Mouse (Mus musculus) forebrain, embryonic 11.5 days (tissue): ENCODE measurements around the gene Mad1l1. TPM values are rescaled to one million over a fixed set of nuclear protein-coding genes. Genes with fewer than 3 reads are reported as not detected.
A peak's percentile ranks its signal among the peaks of the same experiment; 100 is the strongest.

Source experiments
- ATAC-seq: fragments of 200-750 bp; cut with Nextera tagmentation; replicated peaks from 2 replicates; pipeline ENCODE4 v1.8.0; 2017; ENCODE audit warnings: moderate TSS enrichment; ENCODE audit not compliant: low FRiP score
- DNase-seq: peaks from one replicate; pipeline ENCODE4 v3.0.0-alpha.2; 2017; ENCODE audit warnings: low spot score
- H3K27ac ChIP-seq: fragments of 300-500 bp; sonication (generic); 2 replicates; pipeline ENCODE4 v1.5.1; 2014; ENCODE audit warnings: low read depth, low read length
- H3K27me3 ChIP-seq: fragments of 300-500 bp; sonication (generic); 2 replicates; pipeline ENCODE4 v1.6.1; 2014; ENCODE audit warnings: mild to moderate bottlenecking, low read length, mixed read lengths; ENCODE audit not compliant: control insufficient read depth, insufficient read depth
- H3K36me3 ChIP-seq: fragments of 300-500 bp; sonication (generic); 2 replicates; pipeline ENCODE4 v1.6.1; 2014; ENCODE audit warnings: mild to moderate bottlenecking, low read length, moderate library complexity, mixed read lengths; ENCODE audit not compliant: control insufficient read depth, insufficient read depth
- H3K4me1 ChIP-seq: fragments of 300-500 bp; sonication (generic); replicated peaks from 2 replicates; pipeline ENCODE4 v1.6.1; 2014; ENCODE audit warnings: low read length, mixed read lengths; ENCODE audit not compliant: control insufficient read depth, insufficient read depth
- H3K4me2 ChIP-seq: fragments of 300-500 bp; sonication (generic); 2 replicates; pipeline ENCODE4 v1.6.1; 2014; ENCODE audit warnings: low read depth, mild to moderate bottlenecking, low read length, moderate library complexity, mixed read lengths; ENCODE audit not compliant: severe bottlenecking
- H3K4me3 ChIP-seq: fragments of 300-500 bp; sonication (generic); 2 replicates; pipeline ENCODE4 v1.5.1; 2014; ENCODE audit warnings: low read depth, low read length
- H3K9ac ChIP-seq: fragments of 300-500 bp; sonication (generic); 2 replicates; pipeline ENCODE4 v1.6.1; 2014; ENCODE audit warnings: low read length
- H3K9me3 ChIP-seq: fragments of 300-500 bp; sonication (generic); 2 replicates; pipeline ENCODE4 v1.6.1; 2016; ENCODE audit warnings: low read length, mixed read lengths; ENCODE audit not compliant: control insufficient read depth
- WGBS: fragments of 180-500 bp; shearing (Covaris S2); extraction: QIAGEN DNeasy Blood & Tissue Kit; methylation state at CpG from one replicate; pipeline ENCODE4 v1.1.7; 2014; 5-methylcytosine and 5-hydroxymethylcytosine counted together
- polyA plus RNA-seq: library from polyadenylated mRNA; unstranded; fragments of >200 nt; fragmentation: Nextera tagmentation; extraction: Ambion mirVana; gene quantifications from 2 replicates; pipeline ENCODE4 v1.2.1, GENCODE M21; 2014

Mad1l1 gene
- polyA plus RNA-seq, 1 experiment from 2014 or later, result 52.7 TPM

DNA sequence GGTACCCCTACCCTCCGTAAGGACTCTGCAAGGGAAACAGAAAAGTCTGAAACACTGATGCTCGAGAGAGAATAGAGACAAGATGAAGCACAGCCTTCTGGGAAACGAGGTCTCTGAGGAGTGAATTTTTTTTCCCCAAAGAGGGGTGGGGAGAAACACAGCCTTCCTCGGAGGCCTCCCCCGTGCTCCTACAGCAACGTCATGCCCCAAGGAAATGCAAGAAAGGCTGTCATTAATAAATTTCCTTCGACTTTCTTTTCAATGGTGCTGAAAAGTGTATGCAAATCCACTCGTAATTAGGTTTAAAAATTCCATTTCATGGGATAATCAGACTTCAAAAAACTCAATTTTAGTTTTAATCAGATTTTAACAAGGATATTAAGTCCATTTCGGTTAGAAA, 41.1 kb downstream of the Mad1l1 start:
- Histone ChIP-seq H3K27me3 (no peaks in the 10 kb centered on the region), H3K4me2 (no peak overlapping the region), H3K9ac (no peak overlapping the region), H3K36me3 (no peaks in the 10 kb centered on the region), H3K4me3 (no peak overlapping the region), H3K4me1 (no peaks in the 10 kb centered on the region), H3K9me3 (no peaks in the 10 kb centered on the region), H3K27ac (no peak overlapping the region)
- 76% methylated on average over 9 of the region's 9 CpGs for WGBS
- no peak for DNase-seq
- ATAC-seq, result no peak

DNA sequence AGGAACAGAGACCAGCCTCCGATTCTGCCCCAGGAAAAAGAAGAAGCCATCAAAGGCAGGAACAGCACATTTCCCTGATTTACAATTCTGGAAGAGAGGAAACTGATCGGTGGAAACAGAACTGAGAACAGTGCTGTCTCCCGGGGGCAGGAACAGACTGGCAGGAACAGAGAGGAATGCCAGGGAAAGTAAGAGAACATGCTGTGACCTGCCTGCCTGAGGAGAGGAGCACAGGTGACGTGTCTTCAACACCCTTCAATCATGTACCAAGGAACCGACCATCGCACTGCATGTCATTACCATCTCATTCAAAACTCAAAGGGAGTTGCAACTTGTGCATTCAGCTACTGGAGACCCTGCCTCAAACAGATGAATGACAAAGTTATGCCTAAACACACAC, 44.6 kb downstream of the Mad1l1 start:
- 86% methylated on average over 6 of the region's 6 CpGs for WGBS
- H3K9me3 ChIP-seq, result no peaks in the 10 kb centered on the region
- no peak for DNase-seq
- no peaks in the 10 kb centered on the region for H3K4me1 ChIP-seq
- H3K27me3 ChIP-seq, result no peaks in the 10 kb centered on the region
- no peak overlapping the region for H3K4me2 ChIP-seq
- no peak overlapping the region for H3K4me3 ChIP-seq
- no peaks in the 10 kb centered on the region for H3K36me3 ChIP-seq
- H3K27ac ChIP-seq, result no peak overlapping the region
- no peak for ATAC-seq
- H3K9ac ChIP-seq, result no peak overlapping the region

DNA sequence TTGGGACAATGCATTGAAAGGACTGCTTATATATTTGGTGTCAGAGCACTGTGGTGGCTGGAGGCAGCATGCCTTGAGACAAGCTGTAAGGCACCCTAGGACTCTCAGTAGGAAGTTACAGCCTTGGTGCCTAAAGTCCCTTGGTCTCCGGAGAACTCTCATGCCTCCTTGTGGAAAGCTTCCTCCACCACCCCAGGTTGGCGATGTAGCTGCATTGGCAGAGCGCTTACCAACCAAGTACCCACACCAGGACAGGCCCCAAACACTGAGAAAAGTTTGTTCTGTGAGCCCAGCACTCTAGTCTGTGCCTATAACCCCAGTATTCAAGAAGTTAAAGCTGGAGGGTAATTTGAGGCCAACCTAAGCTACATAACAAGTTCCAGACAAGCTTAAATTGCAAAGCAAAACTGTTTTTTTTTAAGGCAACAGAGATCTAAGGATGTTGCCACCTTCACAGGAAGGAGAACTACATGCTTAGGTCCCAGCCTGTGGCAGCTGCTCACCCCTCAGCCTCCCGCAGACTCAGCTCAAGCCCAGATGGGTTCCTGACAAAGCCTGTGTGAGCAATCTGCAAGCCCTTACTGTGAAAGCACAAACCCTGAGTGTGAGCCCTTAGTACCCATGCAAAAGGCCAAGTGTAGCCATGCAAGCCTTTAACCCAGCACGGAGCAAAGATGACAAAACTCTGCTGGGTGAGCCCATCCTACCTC, 50.2 kb downstream of the Mad1l1 start:
- no peaks in the 10 kb centered on the region for H3K9me3 ChIP-seq
- no peak for ATAC-seq
- no peaks in the 10 kb centered on the region for H3K4me1 ChIP-seq
- no peaks in the 10 kb centered on the region for H3K27me3 ChIP-seq
- 93% methylated on average over 5 of the region's 5 CpGs for WGBS
- no peaks in the 10 kb centered on the region for H3K36me3 ChIP-seq
- no peak overlapping the region for H3K4me2 ChIP-seq
- H3K27ac ChIP-seq, result no peak overlapping the region
- H3K4me3 ChIP-seq, result no peak overlapping the region
- no peak overlapping the region for H3K9ac ChIP-seq
- DNase-seq, result no peak

DNA sequence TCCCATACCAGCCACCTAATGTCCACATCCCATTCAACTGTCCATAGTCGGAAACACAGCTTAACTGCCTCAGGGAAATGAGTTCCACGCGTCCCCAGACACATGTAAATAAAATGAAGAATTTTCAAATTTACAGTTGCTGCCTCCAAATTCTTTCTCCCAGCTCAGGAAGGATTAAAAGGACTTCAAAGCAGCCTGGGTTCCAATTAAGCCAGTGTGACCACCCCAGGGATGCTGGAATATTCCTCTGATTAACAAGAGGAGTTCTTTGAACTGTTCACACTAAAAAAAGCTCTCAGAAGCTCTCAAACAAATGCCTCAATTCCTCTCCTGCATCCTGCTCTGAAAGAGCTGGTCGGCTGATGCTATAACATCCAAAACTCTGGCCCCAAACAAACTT, 53.0 kb downstream of the Mad1l1 start:
- Histone ChIP-seq H3K36me3 (no peaks in the 10 kb centered on the region), H3K4me3 (no peak overlapping the region), H3K27ac (peak overlapping the region; percentile 12; the same call in 1 of the 2 replicates), H3K9ac (no peak overlapping the region), H3K9me3 (no peaks in the 10 kb centered on the region), H3K4me1 (peaks cover 19% of the 10 kb centered on the region), H3K4me2 (no peak overlapping the region), H3K27me3 (no peaks in the 10 kb centered on the region)
- no peak for DNase-seq
- no peak for ATAC-seq
- 44% methylated on average over 4 of the region's 4 CpGs for WGBS

DNA sequence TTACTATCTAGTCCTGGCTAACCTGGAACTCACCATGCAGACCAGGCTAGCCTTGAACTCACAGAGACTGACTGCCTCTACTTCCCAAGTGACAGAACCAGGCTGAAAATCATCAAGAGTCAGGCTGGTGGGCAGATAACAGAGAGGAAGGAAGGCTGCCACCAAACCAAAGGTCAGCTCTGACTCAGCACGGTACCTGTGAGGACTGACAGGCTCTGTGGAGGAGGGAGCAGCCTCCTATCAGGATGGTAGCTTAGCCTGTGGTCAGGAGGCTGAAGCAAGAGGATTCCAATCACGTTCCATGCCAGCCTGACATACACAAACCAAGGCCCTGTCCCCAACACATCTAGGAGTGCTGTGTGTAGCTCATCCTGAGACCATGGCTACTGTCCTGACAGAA, 54.3 kb downstream of the Mad1l1 start:
- Histone ChIP-seq H3K27me3 (no peaks in the 10 kb centered on the region), H3K9me3 (no peaks in the 10 kb centered on the region), H3K4me3 (no peak overlapping the region), H3K27ac (no peak overlapping the region), H3K4me2 (no peak overlapping the region), H3K9ac (no peak overlapping the region), H3K36me3 (no peaks in the 10 kb centered on the region), H3K4me1 (peaks cover 19% of the 10 kb centered on the region)
- DNase-seq, result no peak
- 82% methylated on average over 2 of the region's 2 CpGs for WGBS
- ATAC-seq, result no peak

DNA sequence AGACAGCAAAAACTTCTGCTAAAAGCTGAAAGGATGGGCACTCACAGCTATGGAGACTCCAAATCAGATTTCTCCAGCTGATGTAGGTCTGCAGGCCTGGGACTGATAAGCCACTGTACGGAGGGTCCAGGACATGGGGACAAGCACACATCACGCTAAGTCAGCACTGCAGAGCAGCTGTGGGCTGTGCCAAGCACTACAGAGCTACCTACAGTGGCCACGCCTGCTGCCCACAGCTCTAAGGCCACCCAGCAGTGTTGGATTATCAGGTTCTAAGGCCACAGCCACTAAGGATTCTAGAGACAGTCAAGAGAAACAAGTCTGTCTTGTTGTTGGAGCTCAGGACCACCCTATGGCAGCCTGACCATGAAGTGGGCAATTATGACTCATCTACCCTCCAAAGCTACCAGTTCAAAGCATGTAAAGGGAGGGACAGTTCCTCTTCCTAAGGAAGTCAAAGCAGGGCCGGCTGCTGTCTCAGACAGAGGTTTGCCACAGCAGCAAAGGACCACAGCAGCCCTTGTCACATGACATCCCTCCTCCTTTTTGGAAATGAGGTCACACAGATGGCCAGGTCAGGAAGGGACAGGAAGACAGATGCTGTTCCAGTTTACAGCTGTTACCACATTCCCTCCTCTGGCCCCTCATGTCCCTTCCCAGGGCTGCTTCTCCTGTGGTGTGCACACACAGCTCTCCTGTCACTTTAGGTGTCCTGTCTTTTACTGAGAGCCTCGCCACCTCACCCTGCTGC, 56.4 kb downstream of the Mad1l1 start:
- no peaks in the 10 kb centered on the region for H3K9me3 ChIP-seq
- peak overlapping the region; percentile 29 for H3K9ac ChIP-seq
- ATAC-seq, result peak; percentile 20; the same call in 1 of the 2 replicates
- H3K4me2 ChIP-seq, result 0 out of 2 replicates have a peak overlapping the region, but pooled peaks have one; percentile 1
- peaks cover 19% of the 10 kb centered on the region for H3K4me1 ChIP-seq
- 67% methylated on average over 5 of the region's 5 CpGs for WGBS
- H3K4me3 ChIP-seq, result no peak overlapping the region
- H3K36me3 ChIP-seq, result no peaks in the 10 kb centered on the region
- no peaks in the 10 kb centered on the region for H3K27me3 ChIP-seq
- peak overlapping the region; percentile 76 for H3K27ac ChIP-seq
- no peak for DNase-seq

DNA sequence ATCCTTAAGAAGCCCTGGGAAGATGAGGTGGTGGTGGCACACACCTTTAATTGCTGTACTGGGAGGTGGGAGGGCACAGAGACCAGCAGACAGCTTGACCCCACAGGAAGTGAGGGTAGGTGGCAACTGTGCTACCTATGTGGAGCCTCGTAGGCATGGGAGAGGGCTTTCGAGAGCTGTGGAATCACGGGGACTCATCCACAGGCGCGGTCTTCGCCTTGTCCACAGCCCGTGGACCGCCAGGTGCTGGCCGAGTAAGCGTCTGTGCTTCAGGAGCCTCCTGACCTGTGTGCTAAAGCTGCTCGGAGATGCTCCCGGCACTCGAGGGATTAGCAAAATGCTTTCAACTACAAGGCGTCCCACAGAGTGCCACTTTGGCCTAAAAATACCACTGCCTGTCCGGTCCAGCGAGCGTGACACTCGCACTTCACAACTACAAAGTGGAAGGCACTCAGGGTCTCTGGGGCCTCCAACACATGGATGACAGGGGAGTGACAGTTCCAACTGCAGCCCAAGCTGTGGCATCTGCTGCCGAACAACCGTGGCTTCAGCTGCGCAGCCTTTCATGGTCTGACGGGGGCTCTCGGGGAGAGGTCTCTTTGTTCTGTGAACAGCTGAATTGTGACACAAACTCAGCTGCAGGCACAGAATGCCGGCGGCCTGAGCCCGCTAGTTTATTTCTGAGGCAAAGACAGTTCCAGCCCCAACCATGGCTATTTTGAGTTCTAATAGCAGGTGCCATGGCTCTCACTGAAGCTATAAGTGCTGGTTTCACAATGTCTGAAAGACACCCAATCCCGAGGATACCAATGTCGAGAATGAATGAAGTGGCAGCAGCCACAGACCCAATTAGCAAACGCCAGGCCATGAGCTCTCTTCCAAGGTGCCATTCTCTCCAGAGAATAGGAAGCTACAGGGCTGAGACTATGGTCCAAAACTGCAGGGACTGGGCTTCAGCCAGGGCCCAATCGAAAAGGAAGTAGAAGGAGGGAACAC, 57.3 kb downstream of the Mad1l1 start:
- 29% methylated on average over 30 of the region's 30 CpGs for WGBS
- Histone ChIP-seq H3K4me2 (peak overlapping the region; percentile 1; the same call in 1 of the 2 replicates), H3K4me3 (no peak overlapping the region)

DNA sequence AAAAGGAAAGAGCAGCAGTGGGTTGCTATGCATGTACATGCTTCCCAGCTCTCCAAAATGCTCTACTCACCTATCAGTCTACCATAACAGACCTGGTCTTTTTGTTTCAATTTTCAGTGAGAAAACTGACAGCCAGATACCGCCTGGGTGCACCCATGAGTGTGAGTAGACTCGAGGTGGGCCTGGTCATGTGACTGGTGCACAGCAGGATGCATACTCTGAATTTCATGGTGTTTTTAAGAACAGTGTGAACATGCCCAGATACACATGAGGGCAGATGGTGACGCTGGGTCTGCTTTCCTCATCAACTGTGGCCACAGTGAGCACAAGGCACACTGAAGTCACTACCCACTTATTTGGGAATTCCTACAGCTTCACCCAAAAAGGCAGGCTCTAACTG, 59.0 kb downstream of the Mad1l1 start:
- no peak for DNase-seq
- no peak for ATAC-seq
- Histone ChIP-seq H3K36me3 (no peaks in the 10 kb centered on the region), H3K4me2 (no peak overlapping the region), H3K4me3 (no peak overlapping the region), H3K4me1 (peaks cover 19% of the 10 kb centered on the region), H3K9ac (no peak overlapping the region), H3K27ac (no peak overlapping the region), H3K27me3 (no peaks in the 10 kb centered on the region), H3K9me3 (no peaks in the 10 kb centered on the region)
- 85% methylated on average over 3 of the region's 3 CpGs for whole genome bisulfite sequencing

More for the DNA sequence above, 57.3 kb downstream of the Mad1l1 start:
- peak overlapping the region; percentile 76 for H3K27ac ChIP-seq
- DNase-seq, result peak; percentile 68
- H3K9me3 ChIP-seq, result no peaks in the 10 kb centered on the region
- peak overlapping the region; percentile 44; the same call in 1 of the 2 replicates for H3K9ac ChIP-seq
- H3K4me1 ChIP-seq, result peaks cover 19% of the 10 kb centered on the region
- no peaks in the 10 kb centered on the region for H3K27me3 ChIP-seq
- no peaks in the 10 kb centered on the region for H3K36me3 ChIP-seq
- ATAC-seq, result peak; percentile 67
